Mouse (Mus musculus): ENCODE results near the gene AI481877.

- no peak for TF ChIP-seq TAL1 (IDR thresholded peaks at IDR 0.05; ENCODE audit: low read length)
- TF ChIP-seq GATA1 (IDR thresholded peaks at IDR 0.05; ENCODE audit: low read length): no peak
These were observed 95.7 kb downstream of the AI481877 start for GRCm38 (mm10) chr4:59043074-59043473.
